Mouse (Mus musculus) forebrain, postnatal 0 days (tissue): ENCODE results near the gene Akap6. TPM values are rescaled to one million over a fixed set of nuclear protein-coding genes. Genes with fewer than 3 reads are reported as not detected.

Experiments
- ATAC-seq: fragments of 200-750 bp; cut with Nextera tagmentation; 2 replicates; pipeline ENCODE4 v1.8.0; 2017; ENCODE audit warnings: mild to moderate bottlenecking, moderate library complexity
- DNase-seq: peaks from one replicate; pipeline ENCODE4 v3.0.0-alpha.2; 2015
- H3K27ac ChIP-seq: fragments of 300-500 bp; sonication (generic); 2 replicates; pipeline ENCODE4 v1.5.1; 2014; ENCODE audit warnings: low read depth, mild to moderate bottlenecking, antibody characterized with exemption, low read length, moderate library complexity, mixed read lengths
- H3K27me3 ChIP-seq: fragments of 300-500 bp; sonication (generic); 2 replicates; pipeline ENCODE4 v1.6.1; 2014; ENCODE audit warnings: mild to moderate bottlenecking, low read length, mixed read lengths; ENCODE audit not compliant: insufficient read depth
- H3K36me3 ChIP-seq: fragments of 300-500 bp; sonication (generic); 2 replicates; pipeline ENCODE4 v1.6.1; 2014; ENCODE audit warnings: mild to moderate bottlenecking, moderate library complexity; ENCODE audit not compliant: insufficient read depth
- H3K4me1 ChIP-seq: fragments of 300-500 bp; sonication (generic); 2 replicates; pipeline ENCODE4 v1.6.1; 2014; ENCODE audit warnings: antibody characterized with exemption; ENCODE audit not compliant: insufficient read depth
- H3K4me2 ChIP-seq: fragments of 300-500 bp; sonication (generic); 2 replicates; pipeline ENCODE4 v1.6.1; 2014; ENCODE audit warnings: low read depth, mild to moderate bottlenecking, moderate library complexity
- H3K4me3 ChIP-seq: fragments of 300-500 bp; sonication (generic); 2 replicates; pipeline ENCODE4 v1.5.1; 2014; ENCODE audit warnings: low read depth, low read length, mixed read lengths
- H3K9ac ChIP-seq: fragments of 300-500 bp; sonication (generic); 2 replicates; pipeline ENCODE4 v1.6.1; 2014; ENCODE audit warnings: mild to moderate bottlenecking
- H3K9me3 ChIP-seq: fragments of 300-500 bp; sonication (generic); 2 replicates; pipeline ENCODE4 v1.6.1; 2016; ENCODE audit warnings: low read length
- CTCF ChIP-seq: sonication (generic); IDR thresholded peaks from 2 replicates; pipeline ENCODE4 v1.5.1; 2016; ENCODE audit warnings: antibody characterized with exemption, control low read depth, low read depth
- WGBS: fragments of 180-500 bp; shearing (Covaris S2); extraction: QIAGEN DNeasy Blood & Tissue Kit; methylation state at CpG from one replicate; pipeline ENCODE4 v1.1.7; 2014; 5-methylcytosine and 5-hydroxymethylcytosine counted together
- polyA plus RNA-seq: library from polyadenylated mRNA; unstranded; fragments of >200 nt; fragmentation: Nextera tagmentation; extraction: Ambion mirVana; gene quantifications from 2 replicates; pipeline ENCODE4 v1.2.1, GENCODE M21; 2015
- total RNA-seq: library from RNA; depleted of rRNA; stranded (reverse); fragments of >200 nt; gene quantifications from 2 replicates; pipeline ENCODE4 v1.2.3, GENCODE M21; 2014

The Akap6 gene
- total and polyA plus RNA-seq, 2 experiments from 2014 or later, result 14.4 to 68.9 TPM

- DNase-seq (no peak), ATAC-seq (no peak)
- H3K9me3 ChIP-seq, result no peaks in the 10 kb centered on the region
- H3K4me1 ChIP-seq, result no peaks in the 10 kb centered on the region
- H3K4me3 ChIP-seq, result no peak overlapping the region
- H3K36me3 ChIP-seq, result no peaks in the 10 kb centered on the region
- H3K27ac ChIP-seq, result no peak overlapping the region
- no peaks in the 10 kb centered on the region for H3K27me3 ChIP-seq
- WGBS, result 51% methylated on average over 3 of the region's 3 CpGs
- H3K9ac ChIP-seq, result no peak overlapping the region
- TF ChIP-seq CTCF, result no peak
- no peak overlapping the region for H3K4me2 ChIP-seq
These were observed 258.8 kb downstream of the Akap6 start for GRCm38 (mm10) chr12:52957994-52958393.

GRCm38 (mm10) chr12:52991745-52992144, 292.6 kb downstream of the Akap6 start:
- Histone ChIP-seq H3K27me3 (no peaks in the 10 kb centered on the region), H3K9ac (no peak overlapping the region), H3K9me3 (no peaks in the 10 kb centered on the region), H3K36me3 (no peaks in the 10 kb centered on the region), H3K4me3 (no peak overlapping the region), H3K4me1 (no peaks in the 10 kb centered on the region), H3K27ac (no peak overlapping the region), H3K4me2 (no peak overlapping the region)
- DNase-seq (peak; percentile 8), ATAC-seq (no peak)
- TF ChIP-seq CTCF, result no peak
- 58% methylated on average over 6 of the region's 6 CpGs for WGBS

GRCm38 (mm10) chr12:53012336-53012735, 313.2 kb downstream of the Akap6 start:
- no peak for DNase-seq
- no peak overlapping the region for H3K4me3 ChIP-seq
- no peaks in the 10 kb centered on the region for H3K27me3 ChIP-seq
- no peak for TF ChIP-seq CTCF
- H3K27ac ChIP-seq, result no peak overlapping the region
- H3K9ac ChIP-seq, result no peak overlapping the region
- no peak overlapping the region for H3K4me2 ChIP-seq
- no peaks in the 10 kb centered on the region for H3K4me1 ChIP-seq
- no peaks in the 10 kb centered on the region for H3K9me3 ChIP-seq
- 17% methylated on average over 3 of the region's 3 CpGs for WGBS
- no peak for ATAC-seq
- H3K36me3 ChIP-seq, result no peaks in the 10 kb centered on the region

DNA sequence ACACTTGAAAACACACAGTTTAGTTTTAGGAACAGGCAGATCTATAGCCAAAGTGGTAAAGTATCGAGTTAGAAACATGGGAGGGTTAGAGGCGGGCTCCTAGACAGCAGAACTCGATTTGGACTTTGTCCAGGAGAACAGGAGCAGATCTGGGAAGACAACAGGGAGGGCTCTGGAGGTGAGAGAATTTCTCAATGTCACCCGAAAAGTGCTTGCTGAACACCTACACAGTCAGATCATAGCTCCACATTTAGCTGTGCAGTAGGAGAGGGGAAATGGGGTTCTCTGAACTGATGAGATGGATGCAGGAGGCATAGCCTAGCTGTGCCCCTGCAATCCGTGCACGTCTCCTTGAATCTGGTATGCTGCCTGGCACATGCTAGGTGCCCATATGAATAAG, 315.4 kb downstream of the Akap6 start:
- Histone ChIP-seq H3K27me3 (no peaks in the 10 kb centered on the region), H3K4me3 (no peak overlapping the region), H3K36me3 (no peaks in the 10 kb centered on the region), H3K9ac (no peak overlapping the region), H3K27ac (no peak overlapping the region), H3K9me3 (no peaks in the 10 kb centered on the region), H3K4me1 (no peaks in the 10 kb centered on the region), H3K4me2 (no peak overlapping the region)
- DNase-seq (no peak), ATAC-seq (no peak)
- WGBS, result 87% methylated on average over 6 of the region's 6 CpGs
- TF ChIP-seq CTCF, result no peak

DNA sequence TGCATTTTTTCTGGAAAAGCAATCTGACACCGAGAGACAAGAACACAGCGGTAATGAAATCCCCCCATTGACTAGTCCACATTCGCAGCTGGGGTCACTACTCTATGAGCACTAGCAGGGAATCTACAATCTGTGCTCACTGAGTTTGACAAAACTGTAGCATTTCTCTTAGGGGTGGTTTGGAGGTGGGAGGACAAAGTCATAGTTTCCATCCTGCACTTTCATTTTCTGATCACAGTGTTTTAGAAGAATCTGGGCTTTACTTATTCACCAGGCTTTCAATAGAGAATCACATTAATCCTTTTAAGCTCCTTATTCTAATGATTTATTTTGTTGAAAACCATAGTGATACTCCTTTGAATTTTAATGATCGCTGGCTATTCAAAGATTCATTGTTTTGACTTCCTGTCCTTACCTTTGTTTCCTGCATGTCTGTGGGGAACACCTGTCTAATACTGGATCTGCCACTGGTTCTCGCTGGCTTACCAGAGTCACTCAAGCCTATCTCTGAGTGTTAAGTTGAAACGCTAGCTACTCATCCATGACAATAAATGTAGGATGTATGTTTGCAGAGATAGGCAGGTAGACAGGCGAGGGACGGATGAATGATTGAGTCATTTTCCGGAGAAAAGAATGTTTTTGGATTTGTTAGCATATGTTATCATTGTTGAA, 325.5 kb downstream of the Akap6 start:
- Histone ChIP-seq H3K9ac (no peak overlapping the region), H3K4me2 (no peak overlapping the region), H3K9me3 (no peaks in the 10 kb centered on the region), H3K4me3 (no peak overlapping the region), H3K27ac (no peak overlapping the region), H3K4me1 (no peaks in the 10 kb centered on the region; the same call in 1 of the 2 replicates), H3K27me3 (no peaks in the 10 kb centered on the region), H3K36me3 (no peaks in the 10 kb centered on the region)
- DNase-seq (no peak), ATAC-seq (no peak)
- WGBS, result 67% methylated on average over 9 of the region's 9 CpGs
- no peak for TF ChIP-seq CTCF

DNA sequence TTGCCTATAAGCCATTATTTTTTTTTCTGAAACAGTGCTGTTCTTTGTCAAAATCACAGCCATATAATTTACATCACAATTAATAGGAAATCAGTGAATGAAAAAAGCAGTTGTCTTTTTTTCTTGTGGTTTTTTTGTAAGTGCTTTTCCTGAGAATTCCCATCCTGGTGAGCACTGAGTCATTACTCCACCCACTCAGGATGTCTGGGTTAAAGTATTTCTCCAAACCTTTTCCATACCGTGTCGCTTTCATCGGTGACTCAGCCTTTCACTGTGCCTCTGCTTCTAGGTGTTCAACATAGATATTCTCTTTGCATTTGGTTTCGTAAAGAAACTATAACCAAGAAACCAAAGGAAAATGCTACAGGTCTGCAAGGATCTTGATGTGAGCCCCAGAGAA, 328.1 kb downstream of the Akap6 start:
- Histone ChIP-seq H3K27me3 (no peaks in the 10 kb centered on the region), H3K4me2 (no peak overlapping the region), H3K9me3 (no peaks in the 10 kb centered on the region), H3K4me3 (no peak overlapping the region), H3K36me3 (no peaks in the 10 kb centered on the region), H3K27ac (no peak overlapping the region), H3K9ac (no peak overlapping the region), H3K4me1 (no peaks in the 10 kb centered on the region; the same call in 1 of the 2 replicates)
- TF ChIP-seq CTCF, result no peak
- ATAC-seq, result no peak
- 72% methylated on average over 4 of the region's 4 CpGs for WGBS
- DNase-seq, result no peak

- DNase-seq (no peak), ATAC-seq (no peak)
- no peak overlapping the region for H3K9ac ChIP-seq
- 58% methylated on average over 5 of the region's 5 CpGs for whole genome bisulfite sequencing
- H3K4me3 ChIP-seq, result no peak overlapping the region
- H3K4me2 ChIP-seq, result no peak overlapping the region
- H3K27me3 ChIP-seq, result no peaks in the 10 kb centered on the region
- H3K36me3 ChIP-seq, result no peaks in the 10 kb centered on the region
- H3K4me1 ChIP-seq, result peaks cover 16% of the 10 kb centered on the region
- no peak for TF ChIP-seq CTCF
- no peaks in the 10 kb centered on the region for H3K9me3 ChIP-seq
- H3K27ac ChIP-seq, result no peak overlapping the region
These were observed 329.7 kb downstream of the Akap6 start for GRCm38 (mm10) chr12:53028926-53029325.

DNA sequence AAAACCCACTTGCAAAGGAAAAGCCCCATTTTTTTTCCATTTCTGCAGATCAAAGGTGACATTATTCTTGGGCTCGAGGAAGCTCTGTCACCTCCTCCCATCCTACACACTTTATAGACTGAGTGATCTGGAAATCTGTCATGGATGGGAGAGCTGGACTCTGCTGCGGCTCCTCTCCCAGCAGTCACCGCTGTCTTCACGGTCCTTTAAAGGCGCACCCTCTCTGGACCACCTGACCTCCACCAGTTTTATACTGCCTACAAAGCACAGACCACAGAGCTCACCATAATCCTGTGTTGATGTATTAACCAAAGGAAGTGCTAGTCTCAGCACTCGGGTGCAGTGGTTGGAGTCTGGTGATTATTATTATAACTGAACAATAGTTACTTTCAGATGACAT, 330.7 kb downstream of the Akap6 start:
- DNase-seq (no peak), ATAC-seq (no peak)
- TF ChIP-seq CTCF, result no peak
- Histone ChIP-seq H3K9ac (no peak overlapping the region), H3K27me3 (no peaks in the 10 kb centered on the region), H3K27ac (no peak overlapping the region), H3K4me2 (no peak overlapping the region), H3K36me3 (no peaks in the 10 kb centered on the region), H3K4me3 (no peak overlapping the region), H3K9me3 (no peaks in the 10 kb centered on the region), H3K4me1 (peaks cover 18% of the 10 kb centered on the region)
- 73% methylated on average over 6 of the region's 6 CpGs for WGBS
